Mouse (Mus musculus) liver, adult (tissue): ENCODE measurements around the gene Clec2e.
"Not testable (repeated sequence)": the region's sequence is repeated elsewhere in the genome, so short reads cannot be mapped to it uniquely, and the experiment has no call there.

Source experiments
- GATA4 ChIP-seq: IDR thresholded peaks from 2 replicates; pipeline ENCODE4 v1.6.1; 2014; ENCODE audit warnings: mild to moderate bottlenecking, low read length; ENCODE audit not compliant: insufficient replicate concordance

Clec2e gene

GRCm38 (mm10) chr6:129100794-129101193, at the start of gene Clec2e:
Gene Clec2e, minus strand, starts transcription at chr6:129100913.
- TF ChIP-seq GATA4, result not testable (repeated sequence)

GRCm38 (mm10) chr6:129146812-129147211, 46.1 kb upstream of the Clec2e start:
- TF ChIP-seq GATA4, result no peak

GRCm38 (mm10) chr6:129132604-129133341, 32.1 kb upstream of the Clec2e start:
- peak; percentile 27; the same call in 1 of the 2 replicates for TF ChIP-seq GATA4

- no peak for TF ChIP-seq GATA4
Observed at GRCm38 (mm10) chr6:129126861-129127260, 26.1 kb upstream of the Clec2e start.

GRCm38 (mm10) chr6:129116223-129116622, 15.5 kb upstream of the Clec2e start:
- TF ChIP-seq GATA4, result no peak

GRCm38 (mm10) chr6:129113769-129114168, 13.1 kb upstream of the Clec2e start:
- TF ChIP-seq GATA4, result no peak

- TF ChIP-seq GATA4, result peak; percentile 49; the same call in 1 of the 2 replicates
Observed at GRCm38 (mm10) chr6:129113030-129113673, 12.4 kb upstream of the Clec2e start.

- TF ChIP-seq GATA4, result no peak
Observed at GRCm38 (mm10) chr6:129112526-129112925, 11.8 kb upstream of the Clec2e start.

GRCm38 (mm10) chr6:129107916-129108315, 7.2 kb upstream of the Clec2e start:
- no peak for TF ChIP-seq GATA4

GRCm38 (mm10) chr6:129102858-129103555, 2.3 kb upstream of the Clec2e start:
- TF ChIP-seq GATA4, result peak; percentile 54; the same call in 1 of the 2 replicates

- no peak for TF ChIP-seq GATA4
Observed at GRCm38 (mm10) chr6:129101604-129102003, 891 bp upstream of the Clec2e start.

- TF ChIP-seq GATA4, result no peak
Observed at GRCm38 (mm10) chr6:129097929-129098328, 2.8 kb downstream of the Clec2e start.

- no peak for TF ChIP-seq GATA4
Observed at GRCm38 (mm10) chr6:129095166-129095565, 5.5 kb downstream of the Clec2e start.

GRCm38 (mm10) chr6:129088161-129088560, 12.6 kb downstream of the Clec2e start:
- no peak for TF ChIP-seq GATA4

GRCm38 (mm10) chr6:129085098-129085497, 15.6 kb downstream of the Clec2e start:
- TF ChIP-seq GATA4, result no peak

GRCm38 (mm10) chr6:129066986-129067385, 33.7 kb downstream of the Clec2e start:
- TF ChIP-seq GATA4, result peak; percentile 71; the same call in 1 of the 2 replicates
